Mouse (Mus musculus) monocyte, adult 5-6 weeks (primary cell): Measurements from ENCODE around the gene Plxdc2. TPM values are rescaled to one million over a fixed set of nuclear protein-coding genes. Genes with fewer than 3 reads are reported as not detected.
"Not testable (repeated sequence)": the region's sequence is repeated elsewhere in the genome, so short reads cannot be mapped to it uniquely, and the experiment has no call there.

Source experiments
- ATAC-seq: fragments of 153-309, 156-312 bp; replicated peaks from 2 replicates; pipeline ENCODE4 v1.8.0; 2017; ENCODE audit warnings: mild to moderate bottlenecking; ENCODE audit not compliant: low TSS enrichment, insufficient number of reproducible peaks, severe bottlenecking, poor library complexity, low FRiP score
- total RNA-seq: library from RNA; stranded (forward); fragments of 200-1000, 200-491, 200-594 nt; gene quantifications from 3 replicates; pipeline ENCODE4 v1.2.3, GENCODE M21; 2017

Gene Plxdc2
- total RNA-seq, 1 experiment from 2014 or later, result 0.86 TPM

- no peak for ATAC-seq
Measured at GRCm38 (mm10) chr2:16696390-16696789, 340.3 kb downstream of the Plxdc2 start.

- no peak for ATAC-seq
Measured at GRCm38 (mm10) chr2:16697181-16697580, 341.1 kb downstream of the Plxdc2 start.

DNA sequence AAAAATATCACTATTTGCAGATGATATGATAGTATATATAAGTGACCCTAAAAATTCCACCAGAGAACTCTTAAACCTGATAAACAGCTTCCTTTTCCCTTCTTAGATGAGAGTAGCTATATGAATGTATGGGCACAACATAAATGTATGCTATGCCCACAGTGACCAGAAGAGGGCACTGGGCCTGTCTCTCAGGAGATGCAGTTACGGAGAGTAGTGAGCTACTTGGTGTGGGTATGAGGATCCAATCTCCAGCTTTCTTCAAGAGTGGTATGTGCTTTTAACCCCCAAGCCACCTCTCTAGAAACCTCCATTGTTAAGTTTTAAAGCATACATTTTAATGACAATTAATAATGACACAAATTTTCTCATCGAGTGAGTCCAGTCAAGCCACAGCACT lies 350.1 kb downstream of the Plxdc2 start:
- no peak for ATAC-seq

DNA sequence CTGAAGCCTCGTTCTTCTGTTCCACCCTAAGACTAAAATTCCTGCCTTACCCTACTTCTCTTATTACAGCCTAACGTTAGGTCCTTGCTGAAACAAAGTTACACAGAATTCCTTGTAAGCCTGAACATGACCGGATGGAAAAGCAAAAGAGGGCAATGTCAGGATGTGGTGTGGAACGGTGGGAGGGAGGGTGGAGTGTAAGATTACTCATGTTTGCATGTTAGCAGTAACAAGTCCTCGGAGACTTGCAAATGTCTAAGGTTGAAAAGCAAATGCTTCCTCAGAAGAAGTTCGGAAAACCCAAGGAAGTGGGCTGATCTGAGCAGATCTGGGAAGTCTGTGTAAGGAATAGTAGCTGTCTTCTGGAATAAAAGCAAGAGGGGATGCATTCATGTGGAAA lies 353.8 kb downstream of the Plxdc2 start:
- ATAC-seq, result no peak

DNA sequence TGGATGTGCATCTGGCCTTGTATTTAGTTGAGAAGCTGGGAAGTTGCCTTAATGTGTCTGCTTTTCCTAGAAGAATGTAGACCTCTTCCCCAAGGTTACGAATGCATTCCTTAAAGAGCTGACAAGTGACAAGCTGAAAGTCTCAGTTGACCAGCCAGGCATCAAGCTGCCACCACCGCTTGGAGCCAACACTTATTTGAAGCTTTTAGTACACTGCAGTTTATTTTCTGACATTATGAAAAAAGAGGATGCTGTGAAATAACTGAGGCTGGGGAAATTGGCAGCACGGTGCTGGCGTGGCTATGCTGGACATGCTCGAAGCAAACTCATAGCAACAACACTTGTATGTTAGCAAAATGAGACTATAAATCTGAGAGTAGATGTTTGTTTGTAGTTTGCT lies 374.9 kb downstream of the Plxdc2 start:
- ATAC-seq, result no peak

GRCm38 (mm10) chr2:16734381-16734780 lies 378.3 kb downstream of the Plxdc2 start:
- no peak for ATAC-seq

- ATAC-seq, result no peak
Measured at GRCm38 (mm10) chr2:16738241-16738640, 382.1 kb downstream of the Plxdc2 start.

DNA sequence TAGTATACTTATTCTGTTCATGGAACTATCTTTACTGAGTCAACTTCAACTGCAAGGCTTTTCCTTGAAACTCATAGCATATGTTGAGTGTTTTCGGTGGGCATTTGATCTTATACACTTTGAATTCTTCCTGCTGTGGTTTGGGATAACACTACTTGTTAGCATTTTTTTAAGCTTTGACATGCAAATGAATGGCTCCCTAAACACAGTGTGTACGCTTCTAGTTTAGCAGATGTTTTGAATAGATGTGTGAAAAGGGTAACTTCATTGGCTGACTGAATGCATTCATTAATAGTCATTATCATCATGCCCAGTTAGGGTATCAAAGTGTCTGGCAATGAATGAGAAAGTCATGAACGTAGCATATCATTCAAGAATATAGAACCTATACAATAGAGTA lies 385.7 kb downstream of the Plxdc2 start:
- ATAC-seq, result no peak

DNA sequence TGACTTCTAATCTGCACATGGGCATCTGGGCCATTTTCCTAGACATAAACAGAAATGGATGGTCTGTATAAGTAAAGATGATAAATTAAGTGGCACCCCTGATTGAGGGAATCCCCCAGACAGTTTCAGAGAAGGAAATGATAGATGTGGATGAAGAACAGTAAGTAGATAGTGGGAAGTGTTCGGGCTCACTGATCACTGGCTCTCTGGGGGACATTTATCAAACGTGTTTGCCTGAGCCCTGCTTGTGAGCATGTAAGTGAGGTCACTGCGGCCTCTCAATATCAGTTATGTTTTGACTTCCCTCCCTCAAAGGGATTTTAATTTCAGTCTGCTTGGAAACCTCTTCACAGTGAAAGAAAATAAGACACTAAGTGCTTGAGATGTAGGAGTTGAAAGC lies 387.5 kb downstream of the Plxdc2 start:
- no peak for ATAC-seq

DNA sequence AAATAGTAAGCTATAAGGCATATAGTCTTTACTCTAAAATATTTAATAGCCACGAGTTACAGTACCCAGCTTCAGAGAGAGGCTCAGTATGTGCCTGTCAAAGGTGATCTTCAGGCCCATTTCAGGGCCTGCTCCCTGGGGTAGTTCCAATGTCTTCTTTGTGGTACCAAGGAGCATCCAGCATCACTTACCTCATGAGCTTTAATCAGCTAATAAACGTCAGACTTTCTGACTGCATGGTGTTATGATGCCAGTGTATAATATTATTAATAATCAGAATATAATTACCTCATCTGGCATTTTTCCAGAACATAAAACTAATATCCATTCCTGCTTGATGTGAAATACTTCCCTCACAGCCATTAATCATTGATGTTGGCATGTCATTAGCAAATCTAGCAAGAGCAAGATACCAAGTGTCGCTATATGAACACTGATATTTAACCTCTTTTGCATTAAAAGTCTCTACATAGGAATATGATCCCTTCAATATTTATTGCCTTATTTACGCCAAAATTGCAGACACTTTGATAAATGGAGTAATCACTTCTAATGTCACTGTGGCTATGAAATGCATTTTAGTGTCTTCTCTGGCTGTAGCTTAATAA lies 393.3 kb downstream of the Plxdc2 start:
- no peak for ATAC-seq

DNA sequence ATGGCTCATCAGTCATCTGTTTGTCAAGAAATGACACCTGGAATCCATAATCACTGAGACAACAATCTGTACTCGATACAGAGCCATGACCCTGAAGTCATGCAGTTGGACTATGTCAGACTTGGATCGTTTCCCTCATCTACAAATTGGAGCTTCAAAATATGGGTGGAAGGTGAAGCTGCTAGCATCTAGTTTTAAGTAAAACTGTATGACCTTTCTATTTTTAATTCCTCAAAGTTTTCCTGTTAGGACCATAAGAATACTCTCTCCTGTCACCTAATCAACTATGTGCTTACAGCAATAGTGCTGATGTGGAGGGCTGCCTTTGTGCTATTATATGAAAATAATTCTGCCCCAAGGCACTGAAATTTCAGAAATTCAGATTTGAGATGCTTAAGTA lies 401.1 kb downstream of the Plxdc2 start:
- no peak for ATAC-seq

GRCm38 (mm10) chr2:16759766-16760165 lies 403.7 kb downstream of the Plxdc2 start:
- ATAC-seq, result no peak

DNA sequence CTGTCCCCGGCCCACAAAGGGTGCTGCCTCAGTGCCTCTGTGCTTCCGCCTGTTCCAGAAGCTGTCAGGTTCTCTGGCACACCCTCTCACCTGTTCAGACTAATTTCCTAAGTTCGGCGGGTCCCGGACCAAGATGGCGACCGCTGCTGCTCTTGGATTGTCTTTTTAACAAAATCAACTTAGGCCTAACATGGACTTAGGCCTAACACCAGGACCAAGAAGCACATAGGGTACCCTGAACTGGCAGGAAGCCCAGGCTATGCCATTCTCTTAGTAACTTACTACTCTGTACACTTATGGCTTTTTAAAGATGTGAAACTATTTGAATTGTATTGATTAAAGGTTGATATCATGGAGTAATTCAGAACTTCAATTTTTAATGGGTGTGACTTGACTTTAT lies 413.0 kb downstream of the Plxdc2 start:
- not testable (repeated sequence) for ATAC-seq

DNA sequence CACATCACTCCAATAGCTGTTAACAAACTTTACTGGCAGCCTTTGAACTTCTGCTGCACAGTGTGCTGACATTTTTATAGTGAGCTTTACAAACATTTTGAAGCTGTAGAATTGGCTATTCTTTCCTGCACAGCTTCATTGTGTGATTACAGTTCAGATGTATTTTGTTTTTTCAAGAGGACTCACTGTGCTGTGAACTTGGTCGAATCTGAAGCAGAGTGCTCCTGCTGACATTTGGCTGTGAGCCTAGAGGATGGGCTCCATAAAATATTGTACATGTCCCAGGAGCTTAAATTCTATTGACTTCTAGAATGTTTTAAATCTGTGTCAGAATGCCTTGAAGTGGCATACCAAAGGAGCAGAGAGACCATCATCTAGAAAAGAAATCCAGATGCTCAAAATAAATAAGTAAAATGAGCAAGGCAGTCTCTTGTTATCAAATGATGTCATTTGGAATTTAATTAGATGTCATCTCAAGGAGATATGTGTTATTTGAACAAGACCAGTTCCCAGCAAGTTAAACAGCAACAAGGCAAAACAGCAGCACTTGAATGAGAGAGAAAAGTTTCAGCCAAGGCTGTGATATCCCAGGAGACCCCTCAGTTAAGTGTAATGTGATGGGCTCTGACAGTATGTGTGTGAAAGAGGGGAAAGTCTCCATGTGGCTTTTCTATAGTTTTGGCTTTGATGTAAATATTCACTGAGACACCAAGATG lies 417.5 kb downstream of the Plxdc2 start:
- no peak for ATAC-seq

DNA sequence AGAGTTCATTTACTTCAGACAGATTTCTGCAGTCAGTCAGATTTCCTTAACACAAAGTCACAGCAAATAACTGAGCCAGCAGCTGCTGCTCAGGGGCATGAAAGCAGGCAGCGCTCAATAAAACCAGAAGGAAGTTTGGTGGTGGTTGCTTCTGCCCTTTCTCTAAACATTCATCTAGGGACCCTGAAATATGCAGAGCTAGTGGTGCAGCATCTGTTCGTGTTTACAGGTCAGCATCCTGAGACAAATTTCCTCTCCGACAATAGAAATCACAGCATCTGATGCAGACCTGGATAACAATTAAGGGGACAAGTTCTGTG lies 418.0 kb downstream of the Plxdc2 start:
- ATAC-seq, result no peak

DNA sequence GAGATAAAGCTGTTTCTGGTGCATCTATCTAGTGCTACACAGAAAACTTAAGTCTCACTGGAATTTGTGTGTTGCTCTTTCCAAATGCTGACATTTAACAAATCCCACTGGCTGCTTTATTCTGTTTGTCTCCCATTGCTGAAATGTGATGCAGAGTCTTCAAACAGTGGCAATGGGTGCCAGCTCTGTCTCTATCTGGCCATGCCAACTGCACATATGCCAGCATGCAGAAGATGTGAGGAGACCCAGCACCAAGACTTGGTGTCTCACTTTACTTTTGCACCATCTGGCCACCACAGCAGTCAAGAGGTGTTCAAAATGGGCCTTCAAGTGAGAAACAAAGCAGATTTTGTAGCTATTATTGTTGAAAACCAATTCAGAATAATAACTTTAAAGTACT lies 439.2 kb downstream of the Plxdc2 start:
- no peak for ATAC-seq
